Mouse (Mus musculus): Measurements from ENCODE around the gene Pepd. TPM values are rescaled to one million over a fixed set of nuclear protein-coding genes. Genes with fewer than 3 reads are reported as not detected.

Pepd gene
- polyA plus RNA-seq (2015; fragmentation: Nextera tagmentation; extraction: Ambion mirVana) = 41.0 and 49.5 TPM in 2 replicates

DNA sequence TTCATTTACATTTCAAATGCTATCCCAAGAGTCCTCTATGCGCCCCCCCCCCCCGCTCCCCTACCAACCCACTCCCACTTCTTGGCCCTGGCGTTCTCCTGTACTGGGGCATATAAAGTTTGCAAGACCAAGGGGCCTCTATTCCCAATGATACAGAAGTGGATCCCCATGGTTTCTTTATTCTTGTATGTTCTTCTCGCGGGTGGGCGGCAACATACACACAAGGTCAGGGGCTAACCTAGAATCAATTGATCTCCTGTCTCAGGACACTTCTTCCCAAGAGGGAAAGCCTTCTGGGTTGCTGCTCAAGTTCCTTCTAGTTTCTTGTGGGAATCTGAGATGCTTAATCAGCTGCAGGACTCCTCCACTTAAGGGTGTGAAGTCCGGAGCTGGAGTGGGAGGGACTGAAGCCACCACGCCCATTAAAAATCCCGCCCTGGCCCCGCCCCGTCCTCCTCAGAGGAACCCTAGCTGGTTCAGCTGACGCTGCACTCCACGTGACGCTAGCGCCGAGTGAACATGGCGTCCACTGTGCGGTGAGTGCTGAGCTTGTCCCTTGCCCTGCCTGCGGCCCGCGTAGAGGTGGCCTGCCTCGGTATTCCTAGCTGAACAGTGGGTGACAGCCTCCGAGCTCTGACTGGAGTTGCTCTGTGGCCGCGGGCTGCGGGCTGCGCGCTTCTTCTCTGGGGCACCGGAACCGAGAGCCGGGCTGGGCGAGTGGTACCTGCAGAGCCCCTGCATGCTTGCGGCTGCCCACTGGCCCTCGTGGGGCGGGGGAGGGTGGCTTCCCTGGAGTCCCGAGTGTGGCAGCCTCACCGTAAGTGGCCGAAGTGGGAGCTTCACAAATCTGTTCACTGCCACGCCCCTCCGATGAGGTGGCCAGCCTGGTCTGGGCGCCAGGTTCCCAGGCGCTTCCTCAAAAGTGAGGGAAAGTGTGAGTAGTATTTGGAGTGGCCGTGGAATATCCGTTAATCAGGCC, at the start of gene Pepd:
Pepd (plus strand) TSS at position 461 of the 979 bp plus-strand sequence.
- peak; percentile 92 for ATAC-seq (replicated peaks; ENCODE audit: insufficient number of reproducible peaks, insufficient read depth, low FRiP score, low read depth)
- H3K36me3 ChIP-seq = no peaks in the 10 kb centered on the region
- no peak within 1 kb of the TSS for H3K27ac ChIP-seq
- H3K4me3 ChIP-seq = peak within 1 kb of the TSS; percentile 87
- WGBS = 6% methylated on average over 44 of the region's 44 CpGs
- peak within 1 kb of the TSS; percentile 89 for H3K4me2 ChIP-seq
- H3K4me1 ChIP-seq (replicated peaks) = peaks cover 11% of the 10 kb centered on the region
- peak within 1 kb of the TSS; percentile 76 for H3K9ac ChIP-seq
- H3K27me3 ChIP-seq = no peaks in the 10 kb centered on the region
- no peaks in the 10 kb centered on the region for H3K9me3 ChIP-seq (replicated peaks)

DNA sequence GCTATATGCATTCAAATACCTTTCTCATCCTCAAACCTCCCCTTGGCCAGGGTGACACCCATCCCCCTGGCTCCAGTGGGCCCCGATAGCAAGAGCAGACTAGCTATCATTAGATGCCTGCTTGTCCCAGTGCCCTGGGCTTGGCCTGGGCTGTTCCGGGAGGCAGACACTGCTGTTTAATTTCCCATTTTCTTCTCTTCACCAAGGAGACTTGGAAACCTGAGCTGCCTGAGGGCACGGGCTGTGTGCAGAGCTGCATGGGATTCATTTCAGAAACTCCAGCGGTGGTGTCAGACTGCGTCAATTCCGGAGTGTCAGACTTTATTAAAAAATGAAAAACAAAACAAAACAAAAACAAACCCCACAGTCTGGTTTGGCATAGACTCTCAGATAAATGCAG, 44.9 kb upstream of the Pepd start:
- H3K27me3 ChIP-seq = no peaks in the 10 kb centered on the region
- H3K27ac ChIP-seq = no peak overlapping the region
- no peaks in the 10 kb centered on the region for H3K4me1 ChIP-seq (replicated peaks)
- H3K9ac ChIP-seq = no peak overlapping the region
- no peak overlapping the region for H3K4me3 ChIP-seq
- H3K4me2 ChIP-seq = no peak overlapping the region
- H3K9me3 ChIP-seq (replicated peaks) = no peaks in the 10 kb centered on the region
- WGBS = 72% methylated on average over 6 of the region's 6 CpGs
- no peaks in the 10 kb centered on the region for H3K36me3 ChIP-seq
- ATAC-seq (replicated peaks; ENCODE audit: insufficient number of reproducible peaks, insufficient read depth, low FRiP score, low read depth) = no peak

DNA sequence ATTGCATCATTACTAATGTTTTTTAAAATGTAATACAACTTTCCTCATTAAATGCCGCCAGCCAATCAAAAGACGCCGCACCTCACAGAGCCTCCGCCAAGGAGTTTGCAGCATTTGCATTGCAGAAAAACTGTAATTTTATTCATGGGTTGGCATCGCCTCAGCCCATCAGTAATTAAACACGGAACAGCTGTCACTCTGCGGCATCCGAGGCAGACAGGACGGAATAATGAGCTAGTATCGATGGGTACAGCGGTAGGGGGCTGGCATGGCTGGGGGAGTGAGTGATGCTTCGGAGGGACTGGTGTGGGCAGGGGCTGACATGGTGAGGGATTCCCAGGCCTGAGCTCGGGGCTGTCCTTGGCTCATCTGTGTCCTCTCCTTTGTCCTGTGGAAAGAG, 42.5 kb upstream of the Pepd start:
- no peak overlapping the region for H3K27ac ChIP-seq
- H3K4me3 ChIP-seq = no peak overlapping the region
- 81% methylated on average over 13 of the region's 13 CpGs for WGBS
- no peak overlapping the region for H3K4me2 ChIP-seq
- ATAC-seq (replicated peaks; ENCODE audit: insufficient number of reproducible peaks, insufficient read depth, low FRiP score, low read depth) = no peak
- H3K4me1 ChIP-seq (replicated peaks) = no peaks in the 10 kb centered on the region
- no peaks in the 10 kb centered on the region for H3K9me3 ChIP-seq (replicated peaks)
- no peak overlapping the region for H3K9ac ChIP-seq
- H3K36me3 ChIP-seq = no peaks in the 10 kb centered on the region
- no peaks in the 10 kb centered on the region for H3K27me3 ChIP-seq

DNA sequence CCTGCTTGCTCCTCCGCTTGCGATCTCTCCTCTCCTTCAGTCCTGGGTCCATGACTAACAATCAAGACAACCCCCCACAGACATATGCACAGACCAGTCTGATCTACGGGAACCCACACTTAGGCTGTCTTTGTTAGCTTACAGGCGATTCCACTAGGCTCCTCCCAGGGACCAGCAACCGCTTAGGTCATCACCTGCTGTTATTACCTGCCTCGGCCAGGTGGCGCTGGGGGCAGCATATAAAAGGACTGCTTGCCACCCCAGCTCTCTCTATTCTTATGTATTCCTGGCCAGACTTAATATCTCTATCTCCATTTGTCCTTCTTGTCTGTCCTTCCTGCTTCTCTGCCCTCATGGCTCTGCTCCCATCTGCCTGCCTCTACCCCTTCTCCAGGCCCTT, 35.4 kb upstream of the Pepd start:
- 56% methylated on average over 7 of the region's 7 CpGs for WGBS
- Histone ChIP-seq H3K4me1 (replicated peaks) (no peaks in the 10 kb centered on the region), H3K4me3 (no peak overlapping the region), H3K36me3 (no peaks in the 10 kb centered on the region), H3K27me3 (no peaks in the 10 kb centered on the region), H3K9ac (no peak overlapping the region), H3K27ac (no peak overlapping the region), H3K9me3 (replicated peaks) (no peaks in the 10 kb centered on the region), H3K4me2 (no peak overlapping the region)
- ATAC-seq (replicated peaks; ENCODE audit: insufficient number of reproducible peaks, insufficient read depth, low FRiP score, low read depth) = no peak

DNA sequence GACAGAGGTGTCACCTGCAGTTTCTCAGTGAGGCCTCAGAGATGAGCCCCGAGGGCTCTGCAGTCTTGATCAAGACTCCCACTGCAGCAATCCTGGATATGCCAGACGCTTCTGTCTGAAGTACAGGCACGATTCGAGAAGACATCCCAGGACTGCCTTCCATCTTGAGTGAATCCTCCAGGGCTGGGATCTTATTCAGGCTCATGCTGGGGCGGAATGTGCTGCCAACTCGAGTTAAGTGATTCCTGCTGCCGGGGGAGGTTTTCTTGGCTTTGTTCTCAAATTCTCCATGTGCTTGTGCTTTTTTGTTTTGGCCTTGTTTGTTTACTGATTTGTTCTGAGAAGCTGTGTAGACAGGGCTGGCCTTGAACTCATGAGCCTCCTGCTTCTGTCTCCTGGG, 34.4 kb upstream of the Pepd start:
- ATAC-seq (replicated peaks; ENCODE audit: insufficient number of reproducible peaks, insufficient read depth, low FRiP score, low read depth) = no peak
- H3K36me3 ChIP-seq = no peaks in the 10 kb centered on the region
- WGBS = 61% methylated on average over 7 of the region's 7 CpGs

DNA sequence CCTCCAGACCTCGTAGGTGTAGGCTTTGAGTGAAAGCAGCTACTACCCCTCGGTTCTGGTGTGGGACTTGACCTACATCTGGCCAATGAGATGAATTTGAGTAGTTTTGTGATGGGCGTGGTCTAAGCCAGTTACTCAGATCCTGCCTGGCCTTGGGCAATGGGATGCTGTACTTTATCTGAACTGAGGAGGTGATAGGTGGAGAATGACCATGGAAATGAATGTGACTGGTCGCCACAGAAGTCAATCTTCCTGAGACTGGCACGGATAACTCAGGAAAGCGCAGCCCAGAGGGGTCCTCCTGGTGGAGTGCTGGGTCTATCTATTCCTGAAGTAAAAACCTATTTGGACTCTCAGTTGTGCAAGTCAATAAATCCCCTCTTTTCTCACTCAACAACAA, 23.7 kb upstream of the Pepd start:
- Histone ChIP-seq H3K27me3 (no peaks in the 10 kb centered on the region), H3K27ac (no peak overlapping the region), H3K9me3 (replicated peaks) (no peaks in the 10 kb centered on the region), H3K9ac (no peak overlapping the region), H3K4me1 (replicated peaks) (no peaks in the 10 kb centered on the region), H3K4me3 (no peak overlapping the region), H3K4me2 (no peak overlapping the region), H3K36me3 (no peaks in the 10 kb centered on the region)
- WGBS = 62% methylated on average over 6 of the region's 6 CpGs
- ATAC-seq (replicated peaks; ENCODE audit: insufficient number of reproducible peaks, insufficient read depth, low FRiP score, low read depth) = no peak

More for the DNA sequence above, 34.4 kb upstream of the Pepd start:
- Histone ChIP-seq H3K4me3 (no peak overlapping the region), H3K9ac (no peak overlapping the region), H3K9me3 (replicated peaks) (no peaks in the 10 kb centered on the region), H3K4me2 (no peak overlapping the region), H3K27me3 (no peaks in the 10 kb centered on the region), H3K27ac (no peak overlapping the region), H3K4me1 (replicated peaks) (no peaks in the 10 kb centered on the region)

DNA sequence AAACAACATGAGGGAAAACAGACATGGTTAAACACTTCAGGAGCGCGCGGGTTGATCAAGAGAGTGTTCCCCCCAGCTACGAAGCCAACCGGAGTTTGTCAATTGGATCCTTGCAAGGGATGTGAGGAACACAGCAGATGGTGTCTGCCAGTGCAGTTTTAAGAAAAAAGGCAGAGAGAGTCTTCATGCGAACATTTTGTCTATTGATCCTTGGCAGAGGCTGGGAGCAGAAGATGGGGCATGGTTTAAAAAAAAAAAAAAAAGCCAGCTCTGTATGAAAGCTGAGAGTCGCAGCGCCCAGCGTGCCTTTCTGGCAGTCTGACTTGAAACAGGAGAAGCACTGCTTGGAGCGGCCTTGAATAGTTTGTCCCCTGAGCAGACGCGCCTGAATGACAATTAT, 23.3 kb upstream of the Pepd start:
- H3K4me1 ChIP-seq (replicated peaks) = no peaks in the 10 kb centered on the region
- H3K9me3 ChIP-seq (replicated peaks) = no peaks in the 10 kb centered on the region
- H3K36me3 ChIP-seq = no peaks in the 10 kb centered on the region
- H3K27ac ChIP-seq = no peak overlapping the region
- ATAC-seq (replicated peaks; ENCODE audit: insufficient number of reproducible peaks, insufficient read depth, low FRiP score, low read depth) = no peak
- no peak overlapping the region for H3K4me3 ChIP-seq
- 70% methylated on average over 12 of the region's 12 CpGs for WGBS
- no peaks in the 10 kb centered on the region for H3K27me3 ChIP-seq
- H3K9ac ChIP-seq = no peak overlapping the region
- no peak overlapping the region for H3K4me2 ChIP-seq

DNA sequence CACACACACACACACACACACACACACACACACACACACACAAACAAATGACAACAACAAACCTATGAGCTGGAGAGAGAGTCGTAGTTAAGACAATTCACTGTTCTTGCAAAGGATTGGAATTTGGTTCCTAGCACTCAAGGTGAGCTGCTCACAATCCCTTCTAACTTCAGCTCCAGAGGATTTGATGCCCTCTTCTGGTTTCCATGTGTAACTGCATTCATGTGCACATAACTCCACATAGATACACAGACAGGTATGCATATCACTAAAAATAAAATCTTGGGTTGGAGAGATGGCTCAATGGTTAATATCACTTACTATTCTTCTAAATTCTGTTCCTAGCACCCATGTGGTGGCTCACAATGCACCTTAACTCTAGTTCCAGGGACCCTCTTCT, 19.3 kb upstream of the Pepd start:
- no peak overlapping the region for H3K9ac ChIP-seq
- H3K27ac ChIP-seq = no peak overlapping the region
- no peak for ATAC-seq (replicated peaks; ENCODE audit: insufficient number of reproducible peaks, insufficient read depth, low FRiP score, low read depth)
- H3K4me3 ChIP-seq = no peak overlapping the region
- peaks cover 6% of the 10 kb centered on the region for H3K4me1 ChIP-seq (replicated peaks)
- no peak overlapping the region for H3K4me2 ChIP-seq
- 83% methylated on average over 1 of the region's 1 CpGs for WGBS
- H3K9me3 ChIP-seq (replicated peaks) = no peaks in the 10 kb centered on the region
- no peaks in the 10 kb centered on the region for H3K27me3 ChIP-seq
- H3K36me3 ChIP-seq = no peaks in the 10 kb centered on the region

DNA sequence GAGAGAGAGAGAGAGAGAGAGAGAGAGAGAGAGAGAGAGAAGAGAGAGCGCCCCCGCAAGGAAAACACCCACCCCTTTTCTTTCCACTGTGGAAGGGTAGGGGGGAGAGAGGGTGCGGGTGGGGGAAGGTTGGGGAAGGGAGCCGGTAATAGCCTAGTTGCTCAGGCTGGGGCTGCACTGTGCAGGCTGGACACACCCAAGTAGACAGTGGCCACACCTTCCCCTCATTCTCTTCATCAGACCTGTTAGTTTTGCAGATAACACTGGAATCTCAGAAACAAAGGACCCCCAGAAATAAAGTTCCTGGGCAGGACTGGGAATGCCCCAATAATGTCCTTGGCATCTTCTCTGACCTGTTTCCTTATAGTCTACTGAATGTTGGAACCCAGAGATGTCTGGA, 15.7 kb upstream of the Pepd start:
- Histone ChIP-seq H3K36me3 (no peaks in the 10 kb centered on the region), H3K27ac (no peak overlapping the region), H3K27me3 (no peaks in the 10 kb centered on the region), H3K9me3 (replicated peaks) (no peaks in the 10 kb centered on the region), H3K4me3 (no peak overlapping the region), H3K4me1 (replicated peaks) (peaks cover 6% of the 10 kb centered on the region), H3K9ac (no peak overlapping the region), H3K4me2 (no peak overlapping the region)
- 71% methylated on average over 4 of the region's 4 CpGs for WGBS
- no peak for ATAC-seq (replicated peaks; ENCODE audit: insufficient number of reproducible peaks, insufficient read depth, low FRiP score, low read depth)

DNA sequence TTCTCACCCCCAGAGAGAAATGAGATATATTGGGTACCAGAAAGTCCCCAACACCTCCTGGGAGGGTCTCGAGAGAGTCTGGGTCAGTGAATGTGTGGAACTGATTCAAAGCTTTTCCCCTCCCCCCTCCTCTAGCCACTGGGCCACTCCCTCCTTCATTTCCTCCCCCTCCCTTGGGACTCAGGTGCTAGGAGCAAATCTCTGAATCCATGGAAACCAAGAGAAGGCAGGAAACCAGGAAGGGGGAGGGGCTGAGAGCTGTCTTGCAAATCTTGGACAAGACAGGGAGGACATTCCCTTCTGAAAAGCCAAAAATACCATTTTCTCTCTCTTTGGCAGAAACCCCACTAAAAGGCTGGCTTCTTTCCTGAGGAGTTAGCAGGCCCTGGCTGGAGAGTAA, 15.1 kb upstream of the Pepd start:
- H3K27ac ChIP-seq = no peak overlapping the region
- H3K9ac ChIP-seq = no peak overlapping the region
- H3K4me3 ChIP-seq = no peak overlapping the region
- 17% methylated on average over 1 of the region's 1 CpGs for WGBS
- H3K4me2 ChIP-seq = no peak overlapping the region
- no peaks in the 10 kb centered on the region for H3K27me3 ChIP-seq
- H3K4me1 ChIP-seq (replicated peaks) = peaks cover 6% of the 10 kb centered on the region
- H3K9me3 ChIP-seq (replicated peaks) = no peaks in the 10 kb centered on the region
- ATAC-seq (replicated peaks; ENCODE audit: insufficient number of reproducible peaks, insufficient read depth, low FRiP score, low read depth) = no peak
- H3K36me3 ChIP-seq = no peaks in the 10 kb centered on the region

DNA sequence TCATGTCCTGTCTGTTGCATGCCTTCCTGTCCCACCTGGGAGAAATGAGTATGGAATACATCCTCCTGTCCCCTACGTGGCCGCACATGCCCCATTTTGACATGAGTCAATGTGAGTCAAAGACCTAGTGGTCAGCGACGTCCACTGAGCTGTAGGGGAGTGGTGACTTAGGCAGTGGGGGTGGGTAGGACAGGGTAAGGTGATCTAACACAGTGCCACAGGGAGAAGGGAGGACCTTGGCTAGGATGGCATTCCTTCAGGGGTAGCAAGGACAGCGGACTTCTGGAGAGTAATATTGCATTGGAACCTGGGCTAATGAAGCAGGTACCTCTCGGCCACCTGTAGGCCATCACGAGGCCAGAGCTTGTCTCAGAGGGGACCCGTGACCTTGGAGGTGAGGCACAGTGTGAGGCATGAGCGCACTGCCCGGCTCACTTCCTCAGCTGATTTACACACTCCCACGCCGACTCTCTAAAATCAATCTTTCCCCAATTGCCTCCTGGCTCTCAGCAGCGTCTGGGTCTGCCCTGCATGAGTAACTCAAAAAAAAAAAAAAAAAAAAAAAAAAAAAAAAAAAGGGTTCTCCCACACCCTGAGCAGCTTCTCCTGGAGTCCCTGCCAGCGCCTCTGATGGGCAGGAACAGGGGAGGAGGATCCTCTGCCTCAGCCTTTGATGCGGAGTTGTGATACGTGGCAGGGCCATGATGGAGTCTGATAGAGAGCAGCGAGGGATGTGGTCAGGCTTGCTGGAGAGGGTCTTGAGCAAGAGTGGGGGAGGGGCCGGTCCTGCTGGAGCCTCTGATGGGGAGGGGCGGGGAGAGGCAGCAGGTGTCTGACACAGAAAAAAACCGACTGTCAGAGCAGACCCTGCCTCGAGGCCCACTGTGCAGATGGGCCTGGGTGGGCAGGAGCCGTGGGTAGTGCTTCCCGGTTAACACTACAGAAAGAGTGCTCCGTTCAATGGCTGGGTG, 1.8 kb upstream of the Pepd start:
- Histone ChIP-seq H3K4me3 (no peak overlapping the region), H3K4me1 (replicated peaks) (peaks cover 11% of the 10 kb centered on the region), H3K9ac (no peak overlapping the region), H3K27ac (no peak overlapping the region), H3K9me3 (replicated peaks) (no peaks in the 10 kb centered on the region), H3K27me3 (no peaks in the 10 kb centered on the region), H3K4me2 (no peak overlapping the region), H3K36me3 (no peaks in the 10 kb centered on the region)
- no peak for ATAC-seq (replicated peaks; ENCODE audit: insufficient number of reproducible peaks, insufficient read depth, low FRiP score, low read depth)
- 34% methylated on average over 24 of the region's 24 CpGs for WGBS
